Mouse (Mus musculus): Measurements from ENCODE around the gene Arvcf.

DNA sequence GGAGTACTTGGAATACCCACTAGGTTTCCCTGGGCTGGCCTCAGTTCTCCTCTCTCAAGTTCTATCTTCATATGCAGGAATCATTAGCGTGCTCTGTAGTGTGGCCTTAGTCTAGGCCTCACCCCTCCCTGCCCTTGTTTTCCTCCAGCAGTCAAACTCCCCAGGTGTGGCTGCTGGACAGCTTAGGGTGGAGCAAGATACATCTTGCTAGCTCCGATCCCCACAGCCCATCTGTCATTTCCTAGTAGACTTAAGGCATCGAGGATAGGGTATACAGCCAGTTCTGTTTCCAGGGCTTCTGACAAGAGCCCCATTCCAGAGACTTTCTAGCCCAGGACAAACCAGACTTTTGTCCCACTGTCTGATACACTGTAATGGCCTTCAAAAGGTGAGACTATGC lies 43.7 kb downstream of the Arvcf start:
- TF ChIP-seq POLR2A (IDR thresholded peaks at IDR 0.05; ENCODE audit: borderline replicate concordance, insufficient read depth, low read length): no peak
- TF ChIP-seq CTCF (IDR thresholded peaks at IDR 0.05; ENCODE audit: borderline replicate concordance, insufficient read depth, low read depth, low read length): no peak
